Mouse (Mus musculus): ENCODE measurements at regions not wholly inside any gene's neighbourhood (a gene's known extent, or its start where the extent isn't known, plus 50 kb on each side); places are given as distances from the start of the nearest gene placed in this dataset.
"Not testable (repeated sequence)": the region's sequence is repeated elsewhere in the genome, so short reads cannot be mapped to it uniquely, and the experiment has no call there.

GRCm38 (mm10) chr16:50009542-50009941, 209.2 kb downstream of the Cd47 start:
- DNase-seq (ENCODE audit: inconsistent ontology term), result peak; percentile 65

- DNase-seq (ENCODE audit: inconsistent ontology term), result no peak
These were observed 209.7 kb downstream of the Cd47 start for GRCm38 (mm10) chr16:50010074-50010473.

GRCm38 (mm10) chr16:50010532-50010971, 210.2 kb downstream of the Cd47 start:
- DNase-seq (ENCODE audit: inconsistent ontology term), result peak; percentile 80

GRCm38 (mm10) chr16:50023885-50024284, 223.6 kb downstream of the Cd47 start:
- no peak for DNase-seq (ENCODE audit: inconsistent ontology term)

- DNase-seq (ENCODE audit: inconsistent ontology term), result no peak
These were observed 226.0 kb downstream of the Cd47 start for GRCm38 (mm10) chr16:50026100-50026884.

GRCm38 (mm10) chr16:50027189-50027588, 226.9 kb downstream of the Cd47 start:
- DNase-seq (ENCODE audit: inconsistent ontology term), result peak; percentile 90

GRCm38 (mm10) chr16:50029711-50030110, 229.4 kb downstream of the Cd47 start:
- no peak for DNase-seq (ENCODE audit: inconsistent ontology term)

- not testable (repeated sequence) for DNase-seq (ENCODE audit: inconsistent ontology term)
These were observed 230.0 kb downstream of the Cd47 start for GRCm38 (mm10) chr16:50030355-50030754.

GRCm38 (mm10) chr16:50030905-50031369, 230.6 kb downstream of the Cd47 start:
- DNase-seq (ENCODE audit: inconsistent ontology term), result no peak

- DNase-seq (ENCODE audit: inconsistent ontology term), result no peak
These were observed 232.5 kb downstream of the Cd47 start for GRCm38 (mm10) chr16:50032798-50033197.

- DNase-seq (ENCODE audit: inconsistent ontology term), result peak; percentile 45
These were observed 236.0 kb downstream of the Cd47 start for GRCm38 (mm10) chr16:50036296-50036734.

GRCm38 (mm10) chr16:50044103-50044502, 243.8 kb downstream of the Cd47 start:
- no peak for DNase-seq (ENCODE audit: inconsistent ontology term)

GRCm38 (mm10) chr16:50045552-50046547, 245.5 kb downstream of the Cd47 start:
- peak; percentile 72 for DNase-seq (ENCODE audit: inconsistent ontology term)

GRCm38 (mm10) chr16:50063540-50063939, 263.2 kb downstream of the Cd47 start:
- DNase-seq (ENCODE audit: inconsistent ontology term), result peak; percentile 77

- no peak for DNase-seq (ENCODE audit: inconsistent ontology term)
These were observed 265.2 kb downstream of the Cd47 start for GRCm38 (mm10) chr16:50065336-50066082.

- no peak for DNase-seq (ENCODE audit: inconsistent ontology term)
These were observed 268.7 kb downstream of the Cd47 start for GRCm38 (mm10) chr16:50069033-50069432.

GRCm38 (mm10) chr16:50070728-50071127, 270.4 kb downstream of the Cd47 start:
- no peak for DNase-seq (ENCODE audit: inconsistent ontology term)

GRCm38 (mm10) chr16:50072853-50073360, 272.6 kb downstream of the Cd47 start:
- no peak for DNase-seq (ENCODE audit: inconsistent ontology term)

- no peak for DNase-seq (ENCODE audit: inconsistent ontology term)
These were observed 273.6 kb downstream of the Cd47 start for GRCm38 (mm10) chr16:50073979-50074378.

- DNase-seq (ENCODE audit: inconsistent ontology term), result no peak
These were observed 275.3 kb downstream of the Cd47 start for GRCm38 (mm10) chr16:50075641-50076040.

GRCm38 (mm10) chr16:50081511-50081910, 281.2 kb downstream of the Cd47 start:
- DNase-seq (ENCODE audit: inconsistent ontology term), result peak; percentile 67

Measured in Muller cell, postnatal 12 days (primary cell).